Mouse (Mus musculus): ENCODE results near the gene Prss38. TPM values are rescaled to one million over a fixed set of nuclear protein-coding genes. Genes with fewer than 3 reads are reported as not detected.

Prss38 gene
- polyA plus RNA-seq, 1 experiment from 2014 or later = not detected

GRCm38 (mm10) chr11:59394451-59394850, 19.0 kb upstream of the Prss38 start:
- no peak overlapping the region for H3K9ac ChIP-seq (replicated peaks; ENCODE audit: low read depth)
- H3K27ac ChIP-seq (ENCODE audit: low read length) = peak overlapping the region; percentile 51; the same call in 1 of the 2 replicates
- no peaks in the 10 kb centered on the region for H3K9me3 ChIP-seq (ENCODE audit: low read length)
- WGBS = 58% methylated on average over 5 of the region's 5 CpGs
- H3K4me2 ChIP-seq (replicated peaks; ENCODE audit: low read depth, low read length) = no peak overlapping the region
- no peak for ATAC-seq
- H3K27me3 ChIP-seq (replicated peaks; ENCODE audit: insufficient read depth, low read length) = no peaks in the 10 kb centered on the region
- H3K4me3 ChIP-seq (ENCODE audit: low read depth, low read length) = no peak overlapping the region
- H3K4me1 ChIP-seq (ENCODE audit: insufficient read depth, low read depth, low read length) = peaks cover 8% of the 10 kb centered on the region; the same call in 1 of the 2 replicates
- no peak for DNase-seq (ENCODE audit: low spot score)
- H3K36me3 ChIP-seq (ENCODE audit: insufficient read depth, low read length) = no peaks in the 10 kb centered on the region
- TF ChIP-seq EP300 (IDR thresholded peaks at IDR 0.05) = no peak
- no peak for TF ChIP-seq CTCF (IDR thresholded peaks at IDR 0.05)

GRCm38 (mm10) chr11:59393591-59393990, 18.1 kb upstream of the Prss38 start:
- DNase-seq (ENCODE audit: low spot score) (peak; percentile 75), ATAC-seq (peak; percentile 76)
- no peaks in the 10 kb centered on the region for H3K9me3 ChIP-seq (ENCODE audit: low read length)
- H3K36me3 ChIP-seq (ENCODE audit: insufficient read depth, low read length) = no peaks in the 10 kb centered on the region
- no peak overlapping the region for H3K9ac ChIP-seq (replicated peaks; ENCODE audit: low read depth)
- no peak overlapping the region for H3K4me3 ChIP-seq (ENCODE audit: low read depth, low read length)
- H3K27me3 ChIP-seq (replicated peaks; ENCODE audit: insufficient read depth, low read length) = no peaks in the 10 kb centered on the region
- H3K4me2 ChIP-seq (replicated peaks; ENCODE audit: low read depth, low read length) = no peak overlapping the region; the same call in 1 of the 2 replicates
- H3K27ac ChIP-seq (ENCODE audit: low read length) = no peak overlapping the region
- H3K4me1 ChIP-seq (ENCODE audit: insufficient read depth, low read depth, low read length) = peaks cover 7% of the 10 kb centered on the region; the same call in 1 of the 2 replicates
- 31% methylated on average over 9 of the region's 9 CpGs for WGBS
- TF ChIP-seq EP300 (IDR thresholded peaks at IDR 0.05) (no peak), CTCF (IDR thresholded peaks at IDR 0.05) (no peak)

- no peak overlapping the region for H3K9ac ChIP-seq (replicated peaks; ENCODE audit: low read depth)
- H3K27ac ChIP-seq (ENCODE audit: low read length) = no peak overlapping the region
- no peaks in the 10 kb centered on the region for H3K4me1 ChIP-seq (ENCODE audit: insufficient read depth, low read depth, low read length)
- H3K27me3 ChIP-seq (replicated peaks; ENCODE audit: insufficient read depth, low read length) = no peaks in the 10 kb centered on the region
- TF ChIP-seq EP300 (IDR thresholded peaks at IDR 0.05) = no peak
- TF ChIP-seq CTCF (IDR thresholded peaks at IDR 0.05) = no peak
- no peaks in the 10 kb centered on the region for H3K36me3 ChIP-seq (ENCODE audit: insufficient read depth, low read length)
- no peak overlapping the region for H3K4me2 ChIP-seq (replicated peaks; ENCODE audit: low read depth, low read length)
- DNase-seq (ENCODE audit: low spot score) = no peak
- H3K4me3 ChIP-seq (ENCODE audit: low read depth, low read length) = no peak overlapping the region
- H3K9me3 ChIP-seq (ENCODE audit: low read length) = no peaks in the 10 kb centered on the region
- WGBS = 61% methylated on average over 6 of the region's 6 CpGs
- no peak for ATAC-seq
Measured at GRCm38 (mm10) chr11:59392300-59392699, 16.8 kb upstream of the Prss38 start.

- Histone ChIP-seq H3K4me3 (ENCODE audit: low read depth, low read length) (no peak overlapping the region), H3K27me3 (replicated peaks; ENCODE audit: insufficient read depth, low read length) (no peaks in the 10 kb centered on the region), H3K9me3 (ENCODE audit: low read length) (no peaks in the 10 kb centered on the region), H3K9ac (replicated peaks; ENCODE audit: low read depth) (no peak overlapping the region), H3K4me1 (ENCODE audit: insufficient read depth, low read depth, low read length) (no peaks in the 10 kb centered on the region), H3K36me3 (ENCODE audit: insufficient read depth, low read length) (no peaks in the 10 kb centered on the region), H3K4me2 (replicated peaks; ENCODE audit: low read depth, low read length) (no peak overlapping the region), H3K27ac (ENCODE audit: low read length) (no peak overlapping the region)
- ATAC-seq (peak; percentile 71), DNase-seq (ENCODE audit: low spot score) (peak; percentile 67)
- WGBS = 49% methylated on average over 9 of the region's 9 CpGs
- 0 out of 2 replicates have a peak, but pooled peaks have one; percentile 16 for TF ChIP-seq EP300 (IDR thresholded peaks at IDR 0.05)
- TF ChIP-seq CTCF (IDR thresholded peaks at IDR 0.05) = no peak
Measured at GRCm38 (mm10) chr11:59390470-59390869, 15.0 kb upstream of the Prss38 start.

GRCm38 (mm10) chr11:59389617-59390016, 14.2 kb upstream of the Prss38 start:
- H3K27me3 ChIP-seq (replicated peaks; ENCODE audit: insufficient read depth, low read length) = no peaks in the 10 kb centered on the region
- no peak overlapping the region for H3K9ac ChIP-seq (replicated peaks; ENCODE audit: low read depth)
- WGBS = 60% methylated on average over 4 of the region's 4 CpGs
- no peak for TF ChIP-seq CTCF (IDR thresholded peaks at IDR 0.05)
- no peak for TF ChIP-seq EP300 (IDR thresholded peaks at IDR 0.05)
- no peaks in the 10 kb centered on the region for H3K36me3 ChIP-seq (ENCODE audit: insufficient read depth, low read length)
- DNase-seq (ENCODE audit: low spot score) = no peak
- ATAC-seq = no peak
- no peaks in the 10 kb centered on the region for H3K9me3 ChIP-seq (ENCODE audit: low read length)
- no peak overlapping the region for H3K4me2 ChIP-seq (replicated peaks; ENCODE audit: low read depth, low read length)
- no peak overlapping the region for H3K4me3 ChIP-seq (ENCODE audit: low read depth, low read length)
- no peak overlapping the region for H3K27ac ChIP-seq (ENCODE audit: low read length)
- no peaks in the 10 kb centered on the region; the same call in 1 of the 2 replicates for H3K4me1 ChIP-seq (ENCODE audit: insufficient read depth, low read depth, low read length)

- Histone ChIP-seq H3K27me3 (replicated peaks; ENCODE audit: insufficient read depth, low read length) (no peaks in the 10 kb centered on the region), H3K27ac (ENCODE audit: low read length) (no peak overlapping the region), H3K4me2 (replicated peaks; ENCODE audit: low read depth, low read length) (no peak overlapping the region), H3K4me1 (ENCODE audit: insufficient read depth, low read depth, low read length) (no peaks in the 10 kb centered on the region; the same call in 1 of the 2 replicates), H3K9ac (replicated peaks; ENCODE audit: low read depth) (no peak overlapping the region), H3K36me3 (ENCODE audit: insufficient read depth, low read length) (no peaks in the 10 kb centered on the region), H3K9me3 (ENCODE audit: low read length) (no peaks in the 10 kb centered on the region), H3K4me3 (ENCODE audit: low read depth, low read length) (no peak overlapping the region)
- DNase-seq (ENCODE audit: low spot score) (no peak), ATAC-seq (no peak)
- no peak for TF ChIP-seq CTCF (IDR thresholded peaks at IDR 0.05)
- no peak for TF ChIP-seq EP300 (IDR thresholded peaks at IDR 0.05)
- 89% methylated on average over 4 of the region's 4 CpGs for WGBS
Measured at GRCm38 (mm10) chr11:59388806-59389205, 13.3 kb upstream of the Prss38 start.

- Histone ChIP-seq H3K27me3 (replicated peaks; ENCODE audit: insufficient read depth, low read length) (no peaks in the 10 kb centered on the region), H3K4me3 (ENCODE audit: low read depth, low read length) (no peak overlapping the region), H3K4me1 (ENCODE audit: insufficient read depth, low read depth, low read length) (no peaks in the 10 kb centered on the region; the same call in 1 of the 2 replicates), H3K9me3 (ENCODE audit: low read length) (no peaks in the 10 kb centered on the region), H3K36me3 (ENCODE audit: insufficient read depth, low read length) (no peaks in the 10 kb centered on the region), H3K27ac (ENCODE audit: low read length) (no peak overlapping the region), H3K4me2 (replicated peaks; ENCODE audit: low read depth, low read length) (no peak overlapping the region), H3K9ac (replicated peaks; ENCODE audit: low read depth) (no peak overlapping the region)
- 47% methylated on average over 4 of the region's 4 CpGs for WGBS
- ATAC-seq (no peak), DNase-seq (ENCODE audit: low spot score) (no peak)
- no peak for TF ChIP-seq CTCF (IDR thresholded peaks at IDR 0.05)
- no peak for TF ChIP-seq EP300 (IDR thresholded peaks at IDR 0.05)
Measured at GRCm38 (mm10) chr11:59387471-59387870, 12.0 kb upstream of the Prss38 start.
